Mouse (Mus musculus): ENCODE measurements around the gene Ntm. TPM values are rescaled to one million over a fixed set of nuclear protein-coding genes. Genes with fewer than 3 reads are reported as not detected.

The Ntm gene
- polyA plus RNA-seq, 1 experiment: 2.5 TPM

GRCm38 (mm10) chr9:29409216-29409907, 553.6 kb downstream of the Ntm start:
- no peak for DNase-seq (ENCODE audit: low spot score)

GRCm38 (mm10) chr9:29407954-29408353, 555.0 kb downstream of the Ntm start:
- DNase-seq (ENCODE audit: low spot score): no peak

GRCm38 (mm10) chr9:29406973-29407372, 556.0 kb downstream of the Ntm start:
- no peak for DNase-seq (ENCODE audit: low spot score)

- no peak for DNase-seq (ENCODE audit: low spot score)
These were observed 556.9 kb downstream of the Ntm start for GRCm38 (mm10) chr9:29406046-29406445.

- DNase-seq (ENCODE audit: low spot score): no peak
These were observed 562.8 kb downstream of the Ntm start for GRCm38 (mm10) chr9:29400151-29400550.

- DNase-seq (ENCODE audit: low spot score): no peak
These were observed 566.8 kb downstream of the Ntm start for GRCm38 (mm10) chr9:29396101-29396500.

- DNase-seq (ENCODE audit: low spot score): no peak
These were observed 569.8 kb downstream of the Ntm start for GRCm38 (mm10) chr9:29393136-29393535.

GRCm38 (mm10) chr9:29390796-29391517, 572.0 kb downstream of the Ntm start:
- DNase-seq (ENCODE audit: low spot score): no peak

- DNase-seq (ENCODE audit: low spot score): no peak
These were observed 573.7 kb downstream of the Ntm start for GRCm38 (mm10) chr9:29389224-29389623.

GRCm38 (mm10) chr9:29387136-29387535, 575.8 kb downstream of the Ntm start:
- DNase-seq (ENCODE audit: low spot score): no peak

- no peak for DNase-seq (ENCODE audit: low spot score)
These were observed 585.6 kb downstream of the Ntm start for GRCm38 (mm10) chr9:29377172-29378002.

- no peak for DNase-seq (ENCODE audit: low spot score)
These were observed 591.6 kb downstream of the Ntm start for GRCm38 (mm10) chr9:29371341-29371740.

GRCm38 (mm10) chr9:29369621-29370020, 593.3 kb downstream of the Ntm start:
- no peak for DNase-seq (ENCODE audit: low spot score)

- no peak for DNase-seq (ENCODE audit: low spot score)
These were observed 594.6 kb downstream of the Ntm start for GRCm38 (mm10) chr9:29368291-29368690.

- no peak for DNase-seq (ENCODE audit: low spot score)
These were observed 605.1 kb downstream of the Ntm start for GRCm38 (mm10) chr9:29357796-29358195.

GRCm38 (mm10) chr9:29342303-29342702, 620.6 kb downstream of the Ntm start:
- DNase-seq (ENCODE audit: low spot score): no peak

GRCm38 (mm10) chr9:29341292-29341691, 621.6 kb downstream of the Ntm start:
- no peak for DNase-seq (ENCODE audit: low spot score)

- no peak for DNase-seq (ENCODE audit: low spot score)
These were observed 627.3 kb downstream of the Ntm start for GRCm38 (mm10) chr9:29335671-29336070.

- no peak for DNase-seq (ENCODE audit: low spot score)
These were observed 630.4 kb downstream of the Ntm start for GRCm38 (mm10) chr9:29332296-29333090.

- no peak for DNase-seq (ENCODE audit: low spot score)
These were observed 632.5 kb downstream of the Ntm start for GRCm38 (mm10) chr9:29330486-29330885.

- DNase-seq (ENCODE audit: low spot score): no peak
These were observed 636.7 kb downstream of the Ntm start for GRCm38 (mm10) chr9:29326283-29326682.

GRCm38 (mm10) chr9:29325137-29325536, 637.8 kb downstream of the Ntm start:
- no peak for DNase-seq (ENCODE audit: low spot score)

Measured in urinary bladder, adult 2 months (tissue).